Mouse (Mus musculus): ENCODE measurements at regions not wholly inside any gene's neighbourhood (a gene's known extent, or its start where the extent isn't known, plus 50 kb on each side); places are given as distances from the start of the nearest gene placed in this dataset.

- in situ Hi-C loops (cut with MboI; ENCODE audit: low pct_ligation_motif_present, low pct_unique_long_range_greater_than_20kb, low sequenced_read_pairs), result no loop called here
- no peak for DNase-seq (ENCODE audit: extremely low read depth)
- no peaks in the 10 kb centered on the region for H3K79me2 ChIP-seq (replicated peaks; ENCODE audit: control insufficient read depth, extremely low read depth, insufficient read depth, poor library complexity, severe bottlenecking)
- no peak overlapping the region for H3K4me2 ChIP-seq (ENCODE audit: insufficient read depth, low read depth, poor library complexity, severe bottlenecking)
- H3K9me3 ChIP-seq (replicated peaks; ENCODE audit: low read length), result no peaks in the 10 kb centered on the region
- H3K36me3 ChIP-seq (replicated peaks in 1 of 2; ENCODE audit: control insufficient read depth in 1 of 2, insufficient read depth in 1 of 2, low read length in 1 of 2), result no peaks in the 10 kb centered on the region
- H3K27ac ChIP-seq (ENCODE audit: insufficient read depth, low read depth), result no peak overlapping the region
- dilution Hi-C loops (cut with MboI; ENCODE audit: extremely low pct_ligation_motif_present, extremely low pct_unique_long_range_greater_than_20kb, low sequenced_read_pairs), result no loop called here
- no peak overlapping the region for H3K4me3 ChIP-seq (replicated peaks in 1 of 3; ENCODE audit: low read depth in 2 of 3, low read length in 2 of 3, poor library complexity in 1 of 3)
- no peaks in the 10 kb centered on the region for H3K4me1 ChIP-seq (ENCODE audit: control insufficient read depth in 1 of 2, insufficient read depth in 2 of 2)
- no peak for TF ChIP-seq MAZ (IDR thresholded peaks at IDR 0.05; ENCODE audit: low read depth, low read length)
- no peak for TF ChIP-seq MYC (IDR thresholded peaks at IDR 0.05; ENCODE audit: low read depth, low read length)
- no peak for TF ChIP-seq JUN (IDR thresholded peaks at IDR 0.05; ENCODE audit: insufficient read depth, low read depth, low read length)
- no peak for TF ChIP-seq MXI1 (IDR thresholded peaks at IDR 0.05; ENCODE audit: low read depth, low read length)
- TF ChIP-seq CTCF (conservative IDR thresholded peaks at IDR 0.05 in 1 of 2, IDR thresholded peaks at IDR 0.05 in 1 of 2; ENCODE audit: low read depth in 2 of 2, low read length in 2 of 2), result no peak
- no peak for TF ChIP-seq MAX (IDR thresholded peaks at IDR 0.05; ENCODE audit: low read length)
- TF ChIP-seq POLR2A (IDR thresholded peaks at IDR 0.05; ENCODE audit: low read depth, low read length), result no peak
- no peak for TF ChIP-seq RCOR1 (conservative IDR thresholded peaks at IDR 0.05; ENCODE audit: low read depth, low read length)
- no peak for TF ChIP-seq BHLHE40 (IDR thresholded peaks at IDR 0.05; ENCODE audit: low read depth, low read length)
- no peak for TF ChIP-seq PAX5 (IDR thresholded peaks at IDR 0.05; ENCODE audit: low read length)
- TF ChIP-seq ZMIZ1 (IDR thresholded peaks at IDR 0.05; ENCODE audit: low read depth, low read length), result no peak
- no peak for TF ChIP-seq TCF12 (IDR thresholded peaks at IDR 0.05; ENCODE audit: low read depth, low read length)
- no peak for TF ChIP-seq MEF2A (IDR thresholded peaks at IDR 0.05; ENCODE audit: borderline replicate concordance, low read depth, low read length)
- TF ChIP-seq ZKSCAN1 (IDR thresholded peaks at IDR 0.05; ENCODE audit: borderline replicate concordance, low read depth, low read length), result no peak
- no peak for TF ChIP-seq NELFE (IDR thresholded peaks at IDR 0.05; ENCODE audit: low read depth, low read length)
- no peak for TF ChIP-seq RAD21 (IDR thresholded peaks at IDR 0.05; ENCODE audit: low read depth, low read length)
- no peak for TF ChIP-seq USF2 (conservative IDR thresholded peaks at IDR 0.05; ENCODE audit: low read depth, low read length)
- H3K27me3 ChIP-seq (replicated peaks), result no peaks in the 10 kb centered on the region
- H3K9ac ChIP-seq (ENCODE audit: insufficient read depth, low read depth), result no peak overlapping the region
These were observed 365.4 kb downstream of the Etnk1 start for GRCm38 (mm10) chr6:143532380-143532779.

GRCm38 (mm10) chr6:143535265-143535664 lies 368.2 kb downstream of the Etnk1 start:
- H3K4me2 ChIP-seq (ENCODE audit: insufficient read depth, low read depth, poor library complexity, severe bottlenecking), result no peak overlapping the region
- TF ChIP-seq PAX5 (IDR thresholded peaks at IDR 0.05; ENCODE audit: low read length), result no peak
- TF ChIP-seq ZNF384 (IDR thresholded peaks at IDR 0.05; ENCODE audit: low read depth, low read length), result no peak
- TF ChIP-seq TBP (conservative IDR thresholded peaks at IDR 0.05; ENCODE audit: low read depth, low read length), result no peak
- TF ChIP-seq MAZ (IDR thresholded peaks at IDR 0.05; ENCODE audit: low read depth, low read length), result no peak
- TF ChIP-seq ZC3H11A (IDR thresholded peaks at IDR 0.05; ENCODE audit: low read depth, low read length), result no peak
- no peak for TF ChIP-seq GABPA (IDR thresholded peaks at IDR 0.05; ENCODE audit: insufficient replicate concordance, low read depth, low read length)
- TF ChIP-seq SMC3 (IDR thresholded peaks at IDR 0.05; ENCODE audit: low read depth, low read length), result no peak
- no peak for TF ChIP-seq JUN (IDR thresholded peaks at IDR 0.05; ENCODE audit: insufficient read depth, low read depth, low read length)
- no peak for TF ChIP-seq ETS1 (conservative IDR thresholded peaks at IDR 0.05; ENCODE audit: low read depth, low read length)
- TF ChIP-seq MEF2A (IDR thresholded peaks at IDR 0.05; ENCODE audit: borderline replicate concordance, low read depth, low read length), result no peak
- no peak overlapping the region for H3K4me3 ChIP-seq (replicated peaks in 1 of 3; ENCODE audit: low read depth in 2 of 3, low read length in 2 of 3, poor library complexity in 1 of 3)
- H3K4me1 ChIP-seq (ENCODE audit: control insufficient read depth in 1 of 2, insufficient read depth in 2 of 2), result no peaks in the 10 kb centered on the region
- no peaks in the 10 kb centered on the region for H3K9me3 ChIP-seq (replicated peaks; ENCODE audit: low read length)
- no peaks in the 10 kb centered on the region for H3K79me2 ChIP-seq (replicated peaks; ENCODE audit: control insufficient read depth, extremely low read depth, insufficient read depth, poor library complexity, severe bottlenecking)
- no peaks in the 10 kb centered on the region for H3K27me3 ChIP-seq (replicated peaks)
- H3K9ac ChIP-seq (ENCODE audit: insufficient read depth, low read depth), result no peak overlapping the region
- no peaks in the 10 kb centered on the region for H3K36me3 ChIP-seq (replicated peaks in 1 of 2; ENCODE audit: control insufficient read depth in 1 of 2, insufficient read depth in 1 of 2, low read length in 1 of 2)
- dilution Hi-C loops (cut with MboI; ENCODE audit: extremely low pct_ligation_motif_present, extremely low pct_unique_long_range_greater_than_20kb, low sequenced_read_pairs) (no loop called here), in situ Hi-C loops (cut with MboI; ENCODE audit: low pct_ligation_motif_present, low pct_unique_long_range_greater_than_20kb, low sequenced_read_pairs) (no loop called here)
- DNase-seq (ENCODE audit: extremely low read depth), result no peak
- no peak overlapping the region for H3K27ac ChIP-seq (ENCODE audit: insufficient read depth, low read depth)

Data from CH12.LX (cell line).